Mouse (Mus musculus): ENCODE data around the gene Tbx21. TPM values are rescaled to one million over a fixed set of nuclear protein-coding genes. Genes with fewer than 3 reads are reported as not detected.

The Tbx21 gene
- total RNA-seq, 1 experiment = 0.27 TPM

GRCm38 (mm10) chr11:97094600-97094999, 20.5 kb downstream of the Tbx21 start:
- Histone ChIP-seq H3K4me1 (ENCODE audit: control insufficient read depth in 2 of 2, insufficient read depth in 2 of 2, low read length in 2 of 2, poor library complexity in 1 of 2) (peaks cover 0 to 2% of the 10 kb centered on the region in 2 experiments; a peak in 1 of 4 replicates), H3K36me3 (ENCODE audit: control insufficient read depth, insufficient read depth, low read length, poor library complexity, severe bottlenecking) (no peaks in the 10 kb centered on the region), H3K9ac (ENCODE audit: insufficient read depth, low read depth, low read length, poor library complexity, severe bottlenecking) (no peak overlapping the region), H3K9me3 (ENCODE audit: control insufficient read depth, insufficient read depth, low read depth, low read length) (no peaks in the 10 kb centered on the region), H3K4me3 (ENCODE audit: insufficient read depth in 1 of 2, low read depth in 1 of 2, low read length in 2 of 2, poor library complexity in 1 of 2, severe bottlenecking in 1 of 2) (no peak overlapping the region), H3K27ac (ENCODE audit: insufficient read depth, low read depth, low read length, poor library complexity, severe bottlenecking) (no peak overlapping the region)
- DNase-seq (ENCODE audit: low read depth, low spot score) = no peak
- no peak for TF ChIP-seq MAFK (IDR thresholded peaks at IDR 0.05; ENCODE audit: insufficient read depth, low read depth, low read length)
- TF ChIP-seq CHD2 (IDR thresholded peaks at IDR 0.05; ENCODE audit: low read depth, low read length) = peak; percentile 91
- TF ChIP-seq HCFC1 (IDR thresholded peaks at IDR 0.05; ENCODE audit: borderline replicate concordance, insufficient read depth, low read length) = no peak
- TF ChIP-seq ZNF384 (IDR thresholded peaks at IDR 0.05; ENCODE audit: low read depth, low read length) = no peak
- TF ChIP-seq ZC3H11A (IDR thresholded peaks at IDR 0.05; ENCODE audit: borderline replicate concordance, low read depth, low read length) = no peak
- in situ Hi-C loops (cut with MboI; ENCODE audit: low sequenced_read_pairs in 2 of 2, unreplicated experiment in 2 of 2) = no loop called here

DNA sequence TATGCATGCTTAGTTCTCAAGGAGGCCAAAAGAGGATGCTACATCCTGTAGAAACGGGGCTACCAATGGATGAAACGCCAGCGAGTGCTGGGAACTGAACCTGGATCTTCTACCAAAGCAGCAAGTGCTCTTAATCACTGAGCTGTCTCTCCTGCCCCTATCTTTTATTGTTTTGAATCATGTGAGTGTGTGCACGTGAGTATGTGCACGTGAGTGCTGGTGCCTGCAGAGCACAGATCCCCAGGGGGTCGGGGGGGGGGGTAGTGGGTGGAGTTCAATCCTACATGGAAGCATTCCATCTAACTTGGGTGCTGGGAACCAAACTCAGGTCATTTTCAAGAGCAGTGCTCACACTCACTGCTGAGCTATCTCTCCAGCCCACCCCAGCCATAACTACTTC, 28.8 kb downstream of the Tbx21 start:
- in situ Hi-C loops (cut with MboI; ENCODE audit: low sequenced_read_pairs in 2 of 2, unreplicated experiment in 2 of 2) = no loop called here
- no peaks in the 10 kb centered on the region for H3K9me3 ChIP-seq (ENCODE audit: control insufficient read depth, insufficient read depth, low read depth, low read length)
- peaks cover 3 to 10% of the 10 kb centered on the region in 2 experiments; a peak in 3 of 4 replicates for H3K4me1 ChIP-seq (ENCODE audit: control insufficient read depth in 2 of 2, insufficient read depth in 2 of 2, low read length in 2 of 2, poor library complexity in 1 of 2)
- TF ChIP-seq CHD2 (IDR thresholded peaks at IDR 0.05; ENCODE audit: low read depth, low read length) (no peak), MAFK (IDR thresholded peaks at IDR 0.05; ENCODE audit: insufficient read depth, low read depth, low read length) (no peak), ZNF384 (IDR thresholded peaks at IDR 0.05; ENCODE audit: low read depth, low read length) (no peak), ZC3H11A (IDR thresholded peaks at IDR 0.05; ENCODE audit: borderline replicate concordance, low read depth, low read length) (no peak), HCFC1 (IDR thresholded peaks at IDR 0.05; ENCODE audit: borderline replicate concordance, insufficient read depth, low read length) (no peak)
- no peak for DNase-seq (ENCODE audit: low read depth, low spot score)
- no peak overlapping the region for H3K9ac ChIP-seq (ENCODE audit: insufficient read depth, low read depth, low read length, poor library complexity, severe bottlenecking)
- H3K4me3 ChIP-seq (ENCODE audit: insufficient read depth in 1 of 2, low read depth in 1 of 2, low read length in 2 of 2, poor library complexity in 1 of 2, severe bottlenecking in 1 of 2) = no peak overlapping the region
- no peaks in the 10 kb centered on the region for H3K36me3 ChIP-seq (ENCODE audit: control insufficient read depth, insufficient read depth, low read length, poor library complexity, severe bottlenecking)
- H3K27ac ChIP-seq (ENCODE audit: insufficient read depth, low read depth, low read length, poor library complexity, severe bottlenecking) = no peak overlapping the region; the same call in 1 of the 2 replicates

- Histone ChIP-seq H3K27ac (ENCODE audit: insufficient read depth, low read depth, low read length, poor library complexity, severe bottlenecking) (no peak overlapping the region), H3K9me3 (ENCODE audit: control insufficient read depth, insufficient read depth, low read depth, low read length) (no peaks in the 10 kb centered on the region), H3K9ac (ENCODE audit: insufficient read depth, low read depth, low read length, poor library complexity, severe bottlenecking) (no peak overlapping the region), H3K4me3 (ENCODE audit: insufficient read depth in 1 of 2, low read depth in 1 of 2, low read length in 2 of 2, poor library complexity in 1 of 2, severe bottlenecking in 1 of 2) (no peak overlapping the region), H3K36me3 (ENCODE audit: control insufficient read depth, insufficient read depth, low read length, poor library complexity, severe bottlenecking) (no peaks in the 10 kb centered on the region), H3K4me1 (ENCODE audit: control insufficient read depth in 2 of 2, insufficient read depth in 2 of 2, low read length in 2 of 2, poor library complexity in 1 of 2) (peaks cover 3 to 10% of the 10 kb centered on the region in 2 experiments; a peak in 3 of 4 replicates)
- TF ChIP-seq CHD2 (IDR thresholded peaks at IDR 0.05; ENCODE audit: low read depth, low read length) (no peak), MAFK (IDR thresholded peaks at IDR 0.05; ENCODE audit: insufficient read depth, low read depth, low read length) (no peak), HCFC1 (IDR thresholded peaks at IDR 0.05; ENCODE audit: borderline replicate concordance, insufficient read depth, low read length) (no peak), ZC3H11A (IDR thresholded peaks at IDR 0.05; ENCODE audit: borderline replicate concordance, low read depth, low read length) (no peak), ZNF384 (IDR thresholded peaks at IDR 0.05; ENCODE audit: low read depth, low read length) (no peak)
- DNase-seq (ENCODE audit: low read depth, low spot score) = no peak
- in situ Hi-C loops (cut with MboI; ENCODE audit: low sequenced_read_pairs in 2 of 2, unreplicated experiment in 2 of 2) = no loop called here
Observed at GRCm38 (mm10) chr11:97084821-97085505, 30.2 kb downstream of the Tbx21 start.

- TF ChIP-seq ZNF384 (IDR thresholded peaks at IDR 0.05; ENCODE audit: low read depth, low read length) (no peak), ZC3H11A (IDR thresholded peaks at IDR 0.05; ENCODE audit: borderline replicate concordance, low read depth, low read length) (no peak), CHD2 (IDR thresholded peaks at IDR 0.05; ENCODE audit: low read depth, low read length) (no peak)
- DNase-seq (ENCODE audit: low read depth, low spot score) = no peak
- Histone ChIP-seq H3K9me3 (ENCODE audit: control insufficient read depth, insufficient read depth, low read depth, low read length) (no peaks in the 10 kb centered on the region), H3K4me1 (ENCODE audit: control insufficient read depth in 2 of 2, insufficient read depth in 2 of 2, low read length in 2 of 2, poor library complexity in 1 of 2) (peaks cover 3 to 10% of the 10 kb centered on the region in 2 experiments; a peak in 3 of 4 replicates), H3K36me3 (ENCODE audit: control insufficient read depth, insufficient read depth, low read length, poor library complexity, severe bottlenecking) (no peaks in the 10 kb centered on the region), H3K4me3 (ENCODE audit: insufficient read depth in 1 of 2, low read depth in 1 of 2, low read length in 2 of 2, poor library complexity in 1 of 2, severe bottlenecking in 1 of 2) (no peak overlapping the region), H3K9ac (ENCODE audit: insufficient read depth, low read depth, low read length, poor library complexity, severe bottlenecking) (no peak overlapping the region), H3K27ac (ENCODE audit: insufficient read depth, low read depth, low read length, poor library complexity, severe bottlenecking) (no peak overlapping the region)
- in situ Hi-C loops (cut with MboI; ENCODE audit: low sequenced_read_pairs in 2 of 2, unreplicated experiment in 2 of 2) = no loop called here
Observed at GRCm38 (mm10) chr11:97083401-97084140, 31.6 kb downstream of the Tbx21 start.
